Mouse (Mus musculus) lung, postnatal 25 days (tissue): ENCODE data around the gene Klre1.

Experiments
- DNase-seq: peaks from one replicate; pipeline ENCODE4 v3.0.0; 2022; ENCODE audit warnings: low spot score

Gene Klre1

GRCm38 (mm10) chr6:129577605-129578004 is at the start of gene Klre1:
TSS of gene Klre1 (plus strand) at chr6:129577905.
- no peak for DNase-seq

- no peak for DNase-seq
These were observed 48.1 kb upstream of the Klre1 start for GRCm38 (mm10) chr6:129529605-129530004.

- no peak for DNase-seq
These were observed 47.4 kb upstream of the Klre1 start for GRCm38 (mm10) chr6:129530261-129530660.

- peak; percentile 72 for DNase-seq
These were observed 45.2 kb upstream of the Klre1 start for GRCm38 (mm10) chr6:129532556-129532941.

GRCm38 (mm10) chr6:129532942-129533860 is 44.5 kb upstream of the Klre1 start, which contains the start of gene Gabarapl1:
TSS of gene Gabarapl1 (plus strand) at chr6:129533160.
- peak; percentile 85 for DNase-seq

GRCm38 (mm10) chr6:129534057-129534456 is 43.6 kb upstream of the Klre1 start:
- no peak for DNase-seq

GRCm38 (mm10) chr6:129534627-129535190 is 43.0 kb upstream of the Klre1 start:
- no peak for DNase-seq

GRCm38 (mm10) chr6:129535723-129536122 is 42.0 kb upstream of the Klre1 start:
- DNase-seq: no peak

GRCm38 (mm10) chr6:129538555-129538954 is 39.1 kb upstream of the Klre1 start:
- DNase-seq: no peak

- no peak for DNase-seq
These were observed 35.8 kb upstream of the Klre1 start for GRCm38 (mm10) chr6:129541931-129542330.

- DNase-seq: no peak
These were observed 35.2 kb upstream of the Klre1 start for GRCm38 (mm10) chr6:129542540-129542939.

- peak; percentile 68 for DNase-seq
These were observed 33.7 kb upstream of the Klre1 start for GRCm38 (mm10) chr6:129543709-129544606.

GRCm38 (mm10) chr6:129547277-129547676 is 30.4 kb upstream of the Klre1 start:
- DNase-seq: no peak

GRCm38 (mm10) chr6:129548009-129548408 is 29.7 kb upstream of the Klre1 start:
- DNase-seq: no peak

GRCm38 (mm10) chr6:129557298-129558023 is 20.2 kb upstream of the Klre1 start:
- DNase-seq: no peak

GRCm38 (mm10) chr6:129558946-129559640 is 18.6 kb upstream of the Klre1 start:
- peak; percentile 64 for DNase-seq

- no peak for DNase-seq
These were observed 18.1 kb upstream of the Klre1 start for GRCm38 (mm10) chr6:129559641-129560027.

- no peak for DNase-seq
These were observed 12.4 kb upstream of the Klre1 start for GRCm38 (mm10) chr6:129565257-129565656.

- DNase-seq: peak; percentile 1
These were observed 2.4 kb upstream of the Klre1 start for GRCm38 (mm10) chr6:129575315-129575714.

- no peak for DNase-seq
These were observed 3.6 kb downstream of the Klre1 start for GRCm38 (mm10) chr6:129581274-129581673.

- no peak for DNase-seq
These were observed 4.2 kb downstream of the Klre1 start for GRCm38 (mm10) chr6:129581896-129582295.
